Mouse (Mus musculus): ENCODE data around the gene Mif4gd. TPM values are rescaled to one million over a fixed set of nuclear protein-coding genes. Genes with fewer than 3 reads are reported as not detected.

The Mif4gd gene
- polyA plus RNA-seq, 1 experiment = 127 TPM

GRCm38 (mm10) chr11:115584376-115585073, 28.2 kb downstream of the Mif4gd start:
- no peak overlapping the region for H3K4me3 ChIP-seq (ENCODE audit: insufficient read depth, low read depth, low read length)
- H3K27ac ChIP-seq (replicated peaks; ENCODE audit: low read depth, low read length) = peak overlapping the region; percentile 43
- peaks cover 8% of the 10 kb centered on the region; the same call in 1 of the 2 replicates for H3K4me1 ChIP-seq (ENCODE audit: control insufficient read depth, insufficient read depth, insufficient read length, low read length)

- Histone ChIP-seq H3K4me3 (ENCODE audit: insufficient read depth, low read depth, low read length) (no peak overlapping the region), H3K4me1 (ENCODE audit: control insufficient read depth, insufficient read depth, insufficient read length, low read length) (peaks cover 8% of the 10 kb centered on the region; the same call in 1 of the 2 replicates), H3K27ac (replicated peaks; ENCODE audit: low read depth, low read length) (no peak overlapping the region)
These were observed 29.7 kb downstream of the Mif4gd start for GRCm38 (mm10) chr11:115582913-115583606.

GRCm38 (mm10) chr11:115579080-115579479, 33.7 kb downstream of the Mif4gd start:
- no peak overlapping the region for H3K27ac ChIP-seq (replicated peaks; ENCODE audit: low read depth, low read length)
- H3K4me3 ChIP-seq (ENCODE audit: insufficient read depth, low read depth, low read length) = no peak overlapping the region
- no peaks in the 10 kb centered on the region for H3K4me1 ChIP-seq (ENCODE audit: control insufficient read depth, insufficient read depth, insufficient read length, low read length)

- Histone ChIP-seq H3K27ac (replicated peaks; ENCODE audit: low read depth, low read length) (no peak overlapping the region), H3K4me1 (ENCODE audit: control insufficient read depth, insufficient read depth, insufficient read length, low read length) (no peaks in the 10 kb centered on the region), H3K4me3 (ENCODE audit: insufficient read depth, low read depth, low read length) (peak overlapping the region; percentile 90)
These were observed 47.8 kb downstream of the Mif4gd start for GRCm38 (mm10) chr11:115564961-115565360.

DNA sequence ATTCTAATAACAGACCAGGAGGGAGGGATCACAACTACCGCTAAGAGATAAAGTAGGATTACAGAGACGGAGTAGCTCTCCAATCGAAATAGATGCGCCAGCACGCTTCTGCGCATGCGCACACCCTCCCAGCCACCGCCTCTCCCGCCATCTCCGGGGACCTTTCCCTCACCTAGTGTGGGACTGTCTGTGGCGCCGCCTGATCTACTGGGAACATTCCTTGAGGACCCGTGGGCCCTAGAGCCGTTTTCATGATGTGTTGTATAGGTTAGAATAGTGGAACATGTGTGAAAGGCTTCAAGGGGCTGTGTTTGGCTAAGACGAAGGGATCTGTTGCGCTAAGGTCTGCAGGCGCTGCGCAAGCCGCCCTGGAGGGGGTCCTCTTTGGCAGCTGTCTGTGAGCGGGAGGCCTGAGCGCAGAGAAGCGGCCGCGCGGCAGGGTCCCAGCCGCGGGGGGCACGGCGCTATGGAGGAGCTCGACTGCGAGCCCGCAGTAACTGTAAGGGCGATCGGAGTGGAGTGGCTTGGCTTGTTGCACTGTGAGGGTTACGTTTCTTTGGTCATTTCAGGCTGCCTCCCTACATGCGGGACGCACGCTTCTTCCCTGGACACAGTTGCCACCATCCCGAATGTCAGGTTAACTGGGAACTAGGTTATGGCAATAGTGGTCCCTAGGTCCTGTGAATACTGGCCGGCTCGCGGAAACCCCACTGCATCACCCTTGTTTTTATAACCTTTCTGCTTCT, 48.5 kb downstream of the Mif4gd start, which contains the start of gene Nup85:
TSS of gene Nup85 (plus strand) at position 371 of the 746 bp plus-strand sequence.
- Histone ChIP-seq H3K4me1 (ENCODE audit: control insufficient read depth, insufficient read depth, insufficient read length, low read length) (no peaks in the 10 kb centered on the region), H3K27ac (replicated peaks; ENCODE audit: low read depth, low read length) (peak within 1 kb of the TSS; percentile 92)

DNA sequence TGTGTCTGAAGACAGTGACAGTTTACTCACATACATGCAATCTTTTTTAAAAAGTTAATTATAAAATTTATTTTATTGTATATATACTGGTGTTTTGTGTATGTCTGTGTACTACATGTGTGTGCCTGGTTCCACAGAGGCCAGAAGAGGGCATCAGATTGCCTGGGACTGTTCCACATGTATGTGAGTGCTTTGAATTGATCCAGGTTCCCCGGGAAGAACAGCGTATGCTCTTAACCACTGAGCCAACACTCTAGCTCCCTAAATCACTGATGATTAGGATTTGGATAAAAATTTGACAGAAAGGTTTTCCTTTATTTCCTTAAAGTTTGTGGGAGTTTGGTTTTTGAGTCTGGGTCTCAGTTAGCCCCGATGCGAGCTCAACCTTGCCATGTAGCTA, 49.4 kb downstream of the Mif4gd start:
- Histone ChIP-seq H3K4me3 (ENCODE audit: insufficient read depth, low read depth, low read length) (peak overlapping the region; percentile 55), H3K4me1 (ENCODE audit: control insufficient read depth, insufficient read depth, insufficient read length, low read length) (no peaks in the 10 kb centered on the region), H3K27ac (replicated peaks; ENCODE audit: low read depth, low read length) (peak overlapping the region; percentile 19; the same call in 1 of the 2 replicates)

More for the DNA sequence above, 48.5 kb downstream of the Mif4gd start, which contains the start of gene Nup85:
- peak within 1 kb of the TSS; percentile 90 for H3K4me3 ChIP-seq (ENCODE audit: insufficient read depth, low read depth, low read length)

Other genes starting within 250 kb of the Mif4gd start
- 0.83 and 2.7 TPM in 2 replicates for gene Hid1, start 245.2 kb downstream of the Mif4gd start, polyA plus RNA-seq (2012; ENCODE audit: insufficient read depth, insufficient read length, missing spikeins)
- gene Cdr2l, start 231.1 kb downstream of the Mif4gd start, polyA plus RNA-seq (2012; ENCODE audit: insufficient read depth, insufficient read length, missing spikeins) = 1.9 and 2.1 TPM in 2 replicates
- 129 and 138 TPM in 2 replicates for gene Mrpl58, start 209.2 kb downstream of the Mif4gd start, polyA plus RNA-seq (2012; ENCODE audit: insufficient read depth, insufficient read length, missing spikeins)
- gene Atp5h, start 193.0 kb downstream of the Mif4gd start, polyA plus RNA-seq (2012; ENCODE audit: insufficient read depth, insufficient read length, missing spikeins) = 2,910 and 3,016 TPM in 2 replicates
- gene Kctd2, start 192.8 kb downstream of the Mif4gd start, polyA plus RNA-seq (2012; ENCODE audit: insufficient read depth, insufficient read length, missing spikeins) = 35.3 and 41.1 TPM in 2 replicates
- gene Trim80, start 172.4 kb downstream of the Mif4gd start, polyA plus RNA-seq (2012; ENCODE audit: insufficient read depth, insufficient read length, missing spikeins) = 0.87 and 2.3 TPM in 2 replicates
- not detected in 2 replicates for gene Slc16a5, start 150.5 kb downstream of the Mif4gd start, polyA plus RNA-seq (2012; ENCODE audit: insufficient read depth, insufficient read length, missing spikeins)
- gene Armc7, start 137.3 kb downstream of the Mif4gd start, polyA plus RNA-seq (2012; ENCODE audit: insufficient read depth, insufficient read length, missing spikeins) = 4.1 TPM in 2 replicates
- 19.1 and 20.9 TPM in 2 replicates for gene Nt5c, start 121.1 kb downstream of the Mif4gd start, polyA plus RNA-seq (2012; ENCODE audit: insufficient read depth, insufficient read length, missing spikeins)
- gene Jpt1, start 98.6 kb downstream of the Mif4gd start, polyA plus RNA-seq (2012; ENCODE audit: insufficient read depth, insufficient read length, missing spikeins) = 21.2 and 21.5 TPM in 2 replicates
- 310 and 336 TPM in 2 replicates for gene Sumo2, start 76.7 kb downstream of the Mif4gd start, polyA plus RNA-seq (2012; ENCODE audit: insufficient read depth, insufficient read length, missing spikeins)
- gene Nup85, start 48.5 kb downstream of the Mif4gd start, polyA plus RNA-seq (2012; ENCODE audit: insufficient read depth, insufficient read length, missing spikeins) = 12.4 and 15.7 TPM in 2 replicates
- gene Mrps7, start 9.0 kb downstream of the Mif4gd start, polyA plus RNA-seq (2012; ENCODE audit: insufficient read depth, insufficient read length, missing spikeins) = 106 and 138 TPM in 2 replicates
- gene Gga3, start 8.9 kb downstream of the Mif4gd start, polyA plus RNA-seq (2012; ENCODE audit: insufficient read depth, insufficient read length, missing spikeins) = 4.2 and 6.5 TPM in 2 replicates
- 392 and 520 TPM in 2 replicates for gene Slc25a19, start 15.3 kb upstream of the Mif4gd start, polyA plus RNA-seq (2012; ENCODE audit: insufficient read depth, insufficient read length, missing spikeins)
- gene Grb2, start 95.6 kb upstream of the Mif4gd start, polyA plus RNA-seq (2012; ENCODE audit: insufficient read depth, insufficient read length, missing spikeins) = 29.1 and 32.4 TPM in 2 replicates
- 18.0 and 23.0 TPM in 2 replicates for gene Tmem94, start 152.5 kb upstream of the Mif4gd start, polyA plus RNA-seq (2012; ENCODE audit: insufficient read depth, insufficient read length, missing spikeins)
- gene Caskin2, start 200.7 kb upstream of the Mif4gd start, polyA plus RNA-seq (2012; ENCODE audit: insufficient read depth, insufficient read length, missing spikeins) = 8.8 and 10.4 TPM in 2 replicates
- 6.1 and 6.8 TPM in 2 replicates for gene Tsen54, start 201.8 kb upstream of the Mif4gd start, polyA plus RNA-seq (2012; ENCODE audit: insufficient read depth, insufficient read length, missing spikeins)
- gene Llgl2, start 211.1 kb upstream of the Mif4gd start, polyA plus RNA-seq (2012; ENCODE audit: insufficient read depth, insufficient read length, missing spikeins) = 4.0 and 5.5 TPM in 2 replicates
- not detected in 2 replicates for gene Myo15b, start 245.4 kb upstream of the Mif4gd start, polyA plus RNA-seq (2012; ENCODE audit: insufficient read depth, insufficient read length, missing spikeins)